Mouse (Mus musculus) C2C12 (cell line): ENCODE measurements around the gene Tmem246.

Experiments
- CTCF ChIP-seq: IDR thresholded peaks from one replicate; pipeline ENCODE4 v1.5.1; 2011; ENCODE audit not compliant: control insufficient read depth, insufficient read depth, insufficient read length
- FOSL1 ChIP-seq: IDR thresholded peaks from one replicate; pipeline ENCODE4 v1.8.0; 2011; ENCODE audit warnings: mild to moderate bottlenecking, low read length; ENCODE audit not compliant: poor library complexity, insufficient read depth, severe bottlenecking
- USF1 ChIP-seq: IDR thresholded peaks from one replicate; pipeline ENCODE4 v1.6.1; 2011; ENCODE audit warnings: low read depth, mild to moderate bottlenecking, control low read depth, moderate library complexity

DNA sequence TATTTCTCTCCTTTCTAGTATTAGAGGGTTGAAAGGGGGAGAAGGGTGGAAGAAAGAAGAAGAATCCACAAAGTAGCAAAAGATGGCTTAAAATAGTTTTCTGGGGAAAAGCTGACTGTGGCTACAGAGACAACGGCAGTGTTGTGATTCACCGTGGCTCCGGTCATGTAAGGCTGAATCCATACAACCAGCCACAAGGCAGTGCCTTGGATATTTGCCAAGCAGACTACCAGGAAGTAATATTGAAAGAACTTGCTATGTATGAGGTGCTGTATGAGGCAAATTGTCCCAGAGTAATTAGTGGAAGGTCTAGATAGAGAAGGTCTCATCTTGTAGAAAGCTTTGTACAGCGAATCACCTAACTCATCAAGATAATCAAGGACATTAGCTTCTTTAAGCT, 25.5 kb downstream of the Tmem246 start:
- TF ChIP-seq CTCF (no peak), FOSL1 (no peak), USF1 (no peak)
